Mouse (Mus musculus): ENCODE results near the gene Smad6. TPM values are rescaled to one million over a fixed set of nuclear protein-coding genes. Genes with fewer than 3 reads are reported as not detected.

The Smad6 gene
- polyA plus RNA-seq, 1 experiment from 2014 or later, result 10.8 TPM

DNA sequence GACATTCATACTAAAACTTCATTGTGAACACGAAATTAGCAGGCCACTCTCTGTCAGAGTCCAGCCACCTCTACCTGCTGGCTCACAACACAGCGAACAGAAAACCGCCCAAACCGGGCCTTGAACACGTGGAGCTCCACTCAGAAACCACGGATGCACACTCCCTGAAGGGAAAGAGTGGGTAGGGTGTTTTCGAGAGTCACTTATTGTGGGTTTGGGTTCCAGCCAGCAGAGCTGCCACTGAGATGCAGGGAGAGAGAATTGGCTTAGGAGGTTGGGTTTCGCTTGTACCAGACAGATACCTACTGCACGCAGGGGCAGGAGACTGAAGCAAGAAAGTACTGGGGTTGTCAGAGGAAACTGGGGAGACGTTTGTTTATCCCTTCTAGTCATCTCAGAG, 52.4 kb downstream of the Smad6 start:
- no peak overlapping the region for H3K9ac ChIP-seq
- WGBS, result 80% methylated on average over 10 of the region's 10 CpGs
- H3K4me2 ChIP-seq, result no peak overlapping the region
- peak overlapping the region; percentile 72; the same call in 1 of the 2 replicates for H3K27ac ChIP-seq
- no peaks in the 10 kb centered on the region for H3K9me3 ChIP-seq
- peaks cover 70% of the 10 kb centered on the region for H3K4me1 ChIP-seq
- H3K4me3 ChIP-seq (replicated peaks), result no peak overlapping the region
- H3K36me3 ChIP-seq, result no peaks in the 10 kb centered on the region
- ATAC-seq (ENCODE audit: insufficient read depth, low FRiP score, low read depth), result no peak
- no peaks in the 10 kb centered on the region for H3K27me3 ChIP-seq (replicated peaks)

DNA sequence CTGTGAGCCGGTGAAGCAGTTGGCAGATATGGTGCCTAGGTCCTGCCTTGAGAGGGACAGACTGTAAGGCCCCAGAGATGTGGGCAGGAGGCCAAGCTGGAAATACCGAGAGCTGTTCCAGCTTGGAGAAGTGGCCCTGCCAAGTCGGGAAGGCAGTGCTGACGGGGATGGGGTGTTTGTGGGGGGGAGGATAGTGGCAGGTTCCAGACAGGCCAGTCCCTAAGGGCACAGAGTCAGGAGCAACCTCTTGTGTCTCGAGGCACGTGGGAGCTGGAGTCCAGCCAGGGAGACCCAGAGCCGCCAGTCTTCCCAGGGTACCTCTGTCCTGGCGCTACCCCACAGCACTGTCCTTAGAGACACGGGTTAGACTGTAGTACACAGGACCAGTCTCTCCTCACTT, 53.3 kb downstream of the Smad6 start:
- no peaks in the 10 kb centered on the region for H3K27me3 ChIP-seq (replicated peaks)
- peak; percentile 40; the same call in 1 of the 2 replicates for ATAC-seq (ENCODE audit: insufficient read depth, low FRiP score, low read depth)
- 44% methylated on average over 9 of the region's 9 CpGs for WGBS
- no peak overlapping the region for H3K9ac ChIP-seq
- no peak overlapping the region; the same call in 1 of the 2 replicates for H3K4me2 ChIP-seq
- H3K27ac ChIP-seq, result peak overlapping the region; percentile 91
- H3K4me1 ChIP-seq, result peaks cover 70% of the 10 kb centered on the region
- H3K36me3 ChIP-seq, result no peaks in the 10 kb centered on the region
- H3K4me3 ChIP-seq (replicated peaks), result no peak overlapping the region
- no peaks in the 10 kb centered on the region for H3K9me3 ChIP-seq

DNA sequence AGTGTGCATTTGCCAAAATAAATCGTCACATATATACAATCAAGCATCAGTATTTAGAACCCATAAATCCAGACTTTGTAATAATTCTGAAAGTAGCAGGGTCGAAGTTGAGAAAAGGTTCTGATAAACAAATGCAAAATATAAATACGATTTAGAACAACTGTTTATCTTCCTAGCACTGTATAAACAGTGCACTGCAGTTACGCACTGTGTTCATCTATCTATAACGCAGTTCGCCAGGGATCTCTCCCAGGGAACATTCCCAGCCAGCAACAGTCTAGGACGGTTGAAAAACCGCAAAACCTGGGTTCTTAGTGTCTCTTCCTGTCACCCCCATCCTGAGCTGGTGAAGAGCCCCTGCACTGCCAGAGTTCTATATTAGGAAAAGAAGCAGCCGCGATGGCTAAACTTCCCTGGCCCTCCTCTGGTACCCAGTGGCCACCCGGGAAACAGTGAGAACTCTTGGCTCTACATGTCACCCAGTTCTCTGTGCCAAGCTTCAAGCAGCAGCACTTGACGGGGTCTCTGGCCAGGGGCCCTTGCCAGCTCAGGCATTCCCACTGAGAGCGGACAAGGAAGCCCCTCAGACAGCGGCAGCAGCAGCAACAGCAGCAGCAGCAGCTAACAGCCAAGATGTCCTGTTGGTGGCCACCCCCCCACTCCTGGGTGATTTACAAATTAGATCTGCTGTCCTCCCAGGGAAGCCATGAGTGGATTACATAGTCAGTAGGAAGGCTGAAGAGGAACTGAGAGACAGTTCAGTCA, 54.3 kb downstream of the Smad6 start:
- H3K27ac ChIP-seq, result peak overlapping the region; percentile 91
- H3K4me2 ChIP-seq, result no peak overlapping the region
- 37% methylated on average over 14 of the region's 14 CpGs for WGBS
- H3K9me3 ChIP-seq, result no peaks in the 10 kb centered on the region
- H3K4me3 ChIP-seq (replicated peaks), result no peak overlapping the region
- H3K27me3 ChIP-seq (replicated peaks), result no peaks in the 10 kb centered on the region
- H3K9ac ChIP-seq, result no peak overlapping the region
- H3K36me3 ChIP-seq, result no peaks in the 10 kb centered on the region
- ATAC-seq (ENCODE audit: insufficient read depth, low FRiP score, low read depth), result no peak
- H3K4me1 ChIP-seq, result peaks cover 72% of the 10 kb centered on the region

DNA sequence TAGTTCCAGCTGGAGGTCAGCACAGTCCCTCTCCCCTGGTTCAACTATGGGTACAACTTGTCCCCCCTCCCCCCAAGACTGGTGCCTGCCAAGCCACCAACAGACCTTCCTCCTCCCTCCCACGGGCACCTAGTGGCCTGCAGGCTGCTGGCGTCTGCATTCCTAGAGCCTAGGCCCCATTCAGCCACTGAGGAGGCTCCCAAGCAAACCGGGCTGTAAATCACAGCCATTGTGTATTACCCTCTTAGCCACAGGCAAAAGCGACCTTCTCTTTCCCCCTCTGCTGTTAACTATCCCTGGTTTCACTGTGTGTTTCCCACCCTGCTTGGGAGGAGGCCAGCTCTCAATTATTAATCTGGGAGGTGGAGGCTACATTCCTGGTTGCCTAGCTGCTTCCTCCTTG, 56.3 kb downstream of the Smad6 start:
- Histone ChIP-seq H3K27ac (peak overlapping the region; percentile 62; the same call in 1 of the 2 replicates), H3K4me1 (peaks cover 74% of the 10 kb centered on the region), H3K4me2 (peak overlapping the region; percentile 3; the same call in 1 of the 2 replicates), H3K36me3 (no peaks in the 10 kb centered on the region), H3K4me3 (replicated peaks) (no peak overlapping the region), H3K9me3 (no peaks in the 10 kb centered on the region), H3K9ac (no peak overlapping the region), H3K27me3 (replicated peaks) (no peaks in the 10 kb centered on the region)
- 19% methylated on average over 4 of the region's 4 CpGs for WGBS
- ATAC-seq (ENCODE audit: insufficient read depth, low FRiP score, low read depth), result no peak

DNA sequence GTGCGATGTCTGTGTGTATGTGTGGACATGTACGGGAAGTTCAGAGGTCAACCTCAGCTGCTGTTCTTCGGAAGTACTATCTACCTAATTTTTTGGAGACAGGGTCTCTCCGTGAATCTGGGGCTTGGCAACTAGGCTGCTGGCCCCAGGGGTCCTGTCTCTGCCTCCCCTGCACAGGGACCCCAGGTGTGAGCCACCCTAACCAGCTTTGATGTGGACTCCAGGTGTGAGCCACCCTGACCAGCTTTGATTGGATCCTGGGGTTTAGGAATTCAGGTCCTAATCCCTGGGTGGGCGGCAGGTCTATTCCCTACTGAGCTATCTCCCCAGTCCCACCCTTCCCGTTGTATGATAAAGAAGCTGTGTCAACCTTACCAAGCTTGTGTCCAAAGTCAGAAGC, 60.0 kb downstream of the Smad6 start:
- Histone ChIP-seq H3K27ac (no peak overlapping the region), H3K9me3 (no peaks in the 10 kb centered on the region), H3K4me2 (no peak overlapping the region), H3K4me1 (peaks cover 79% of the 10 kb centered on the region), H3K4me3 (replicated peaks) (no peak overlapping the region), H3K27me3 (replicated peaks) (no peaks in the 10 kb centered on the region), H3K9ac (no peak overlapping the region), H3K36me3 (no peaks in the 10 kb centered on the region)
- WGBS, result 72% methylated on average over 6 of the region's 6 CpGs
- ATAC-seq (ENCODE audit: insufficient read depth, low FRiP score, low read depth), result no peak

DNA sequence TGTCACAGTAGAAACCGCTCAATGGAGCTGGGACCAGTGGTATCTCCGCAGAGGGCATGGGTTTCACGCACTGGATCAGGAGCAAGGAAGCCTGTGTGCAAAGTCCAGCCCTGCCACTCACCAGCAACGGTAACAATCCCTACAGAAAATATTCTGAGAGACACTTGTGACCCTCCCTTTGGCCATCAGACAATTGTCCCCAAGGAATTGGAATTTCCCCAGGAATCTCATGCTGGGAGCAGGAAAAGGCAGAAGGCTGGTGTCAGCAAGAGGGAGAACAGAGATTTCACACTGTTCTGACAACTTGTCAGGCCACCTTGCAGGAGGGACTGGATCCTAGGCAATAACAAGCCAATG, 61.1 kb downstream of the Smad6 start:
- ATAC-seq (ENCODE audit: insufficient read depth, low FRiP score, low read depth), result no peak
- Histone ChIP-seq H3K9ac (no peak overlapping the region), H3K27ac (peak overlapping the region; percentile 92), H3K36me3 (no peaks in the 10 kb centered on the region), H3K9me3 (no peaks in the 10 kb centered on the region), H3K4me2 (peak overlapping the region; percentile 40; the same call in 1 of the 2 replicates), H3K4me3 (replicated peaks) (no peak overlapping the region), H3K4me1 (peaks cover 79% of the 10 kb centered on the region), H3K27me3 (replicated peaks) (no peaks in the 10 kb centered on the region)
- WGBS, result 29% methylated on average over 4 of the region's 4 CpGs

DNA sequence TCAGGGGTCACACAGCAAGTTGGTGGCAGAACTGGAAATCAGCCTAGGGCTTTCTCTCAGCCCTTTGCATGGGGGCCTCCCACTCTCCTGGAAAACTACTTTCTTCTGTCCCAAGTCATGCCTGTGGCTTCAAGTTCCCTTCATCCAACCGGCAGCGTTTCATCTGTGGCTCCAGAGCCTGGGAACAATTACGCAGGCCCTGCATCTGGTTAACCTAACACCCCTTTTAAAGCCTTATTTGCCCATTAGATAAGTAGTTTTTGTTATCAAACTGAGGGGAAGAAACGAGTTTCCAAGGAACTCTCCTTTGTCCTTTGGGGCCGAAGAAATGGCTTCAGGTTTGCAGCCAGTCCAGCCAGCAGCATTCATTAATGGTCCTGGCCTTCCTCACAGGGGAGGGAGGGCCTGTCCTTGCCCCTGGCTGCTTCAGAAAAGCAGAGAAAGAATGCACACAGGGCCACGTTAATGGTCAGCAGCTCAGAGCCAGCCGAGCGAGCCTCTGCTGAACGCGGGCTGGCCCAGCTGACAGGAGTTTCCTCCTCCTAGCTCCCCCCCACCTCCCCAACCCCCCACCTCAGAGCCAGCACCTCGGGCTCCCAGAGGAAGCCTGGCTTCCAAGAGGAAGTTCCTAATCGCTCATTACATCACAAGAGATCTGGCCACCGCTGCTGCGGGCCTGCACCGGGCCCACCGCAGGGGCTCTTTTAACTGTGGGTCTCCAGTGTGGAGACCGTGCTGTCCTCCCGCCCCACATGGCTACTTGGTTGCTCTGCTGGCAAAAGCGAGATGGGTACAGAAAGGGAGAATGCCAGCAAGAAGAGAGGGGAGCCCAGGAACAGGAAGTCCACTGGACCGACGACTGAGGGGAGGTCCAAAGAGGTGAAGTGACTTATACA, 61.7 kb downstream of the Smad6 start:
- no peaks in the 10 kb centered on the region for H3K9me3 ChIP-seq
- ATAC-seq (ENCODE audit: insufficient read depth, low FRiP score, low read depth), result peak; percentile 20
- no peaks in the 10 kb centered on the region for H3K36me3 ChIP-seq
- H3K4me2 ChIP-seq, result peak overlapping the region; percentile 40
- peak overlapping the region; percentile 92 for H3K27ac ChIP-seq
- WGBS, result 8% methylated on average over 21 of the region's 21 CpGs
- no peak overlapping the region for H3K4me3 ChIP-seq (replicated peaks)
- no peaks in the 10 kb centered on the region for H3K27me3 ChIP-seq (replicated peaks)
- peaks cover 73% of the 10 kb centered on the region for H3K4me1 ChIP-seq
- no peak overlapping the region for H3K9ac ChIP-seq

DNA sequence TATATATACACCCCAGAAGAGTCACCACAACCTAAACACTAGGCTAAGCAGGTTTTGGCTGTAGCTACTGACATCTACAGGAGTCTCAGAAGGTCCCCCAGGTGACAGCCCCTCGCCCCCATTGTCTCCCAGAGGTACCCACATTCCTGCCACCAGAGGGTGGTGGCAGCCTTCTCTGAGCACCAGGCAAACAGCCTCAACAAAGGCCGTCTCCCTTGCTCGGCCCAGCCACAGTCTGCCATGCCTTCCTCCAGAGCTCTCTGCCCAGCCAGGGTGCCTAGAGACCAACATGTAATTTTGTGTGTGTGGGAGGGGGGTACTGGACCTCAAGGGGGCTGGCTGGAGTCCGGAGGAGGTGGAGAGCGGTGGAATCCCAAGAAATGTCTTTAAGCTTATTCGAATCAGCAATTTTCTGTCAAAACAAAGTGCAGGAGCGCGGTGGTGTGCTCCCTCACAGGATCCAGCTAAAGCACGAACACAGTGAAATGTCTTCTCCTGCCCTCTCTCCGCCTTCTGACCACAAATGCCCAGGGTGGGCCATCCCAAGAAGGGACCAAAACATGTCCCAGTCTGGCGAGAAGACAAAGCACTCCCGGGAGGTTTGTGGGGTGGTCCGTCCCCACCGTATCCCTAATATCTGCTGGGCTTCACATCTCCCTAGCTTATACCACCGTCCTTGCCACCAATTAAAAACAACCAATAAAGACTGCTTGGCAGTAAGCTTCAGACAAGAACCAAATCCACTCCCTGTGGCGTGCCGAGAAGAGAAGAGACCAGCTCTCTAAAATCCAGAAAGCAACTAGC, 62.5 kb downstream of the Smad6 start:
- Histone ChIP-seq H3K4me2 (peak overlapping the region; percentile 40), H3K27me3 (replicated peaks) (no peaks in the 10 kb centered on the region), H3K9me3 (no peaks in the 10 kb centered on the region), H3K4me1 (peaks cover 67% of the 10 kb centered on the region), H3K36me3 (no peaks in the 10 kb centered on the region), H3K9ac (no peak overlapping the region), H3K4me3 (replicated peaks) (no peak overlapping the region), H3K27ac (peak overlapping the region; percentile 92)
- ATAC-seq (ENCODE audit: insufficient read depth, low FRiP score, low read depth), result 0 out of 2 replicates have a peak, but pooled peaks have one; percentile 32
- 30% methylated on average over 17 of the region's 17 CpGs for WGBS

DNA sequence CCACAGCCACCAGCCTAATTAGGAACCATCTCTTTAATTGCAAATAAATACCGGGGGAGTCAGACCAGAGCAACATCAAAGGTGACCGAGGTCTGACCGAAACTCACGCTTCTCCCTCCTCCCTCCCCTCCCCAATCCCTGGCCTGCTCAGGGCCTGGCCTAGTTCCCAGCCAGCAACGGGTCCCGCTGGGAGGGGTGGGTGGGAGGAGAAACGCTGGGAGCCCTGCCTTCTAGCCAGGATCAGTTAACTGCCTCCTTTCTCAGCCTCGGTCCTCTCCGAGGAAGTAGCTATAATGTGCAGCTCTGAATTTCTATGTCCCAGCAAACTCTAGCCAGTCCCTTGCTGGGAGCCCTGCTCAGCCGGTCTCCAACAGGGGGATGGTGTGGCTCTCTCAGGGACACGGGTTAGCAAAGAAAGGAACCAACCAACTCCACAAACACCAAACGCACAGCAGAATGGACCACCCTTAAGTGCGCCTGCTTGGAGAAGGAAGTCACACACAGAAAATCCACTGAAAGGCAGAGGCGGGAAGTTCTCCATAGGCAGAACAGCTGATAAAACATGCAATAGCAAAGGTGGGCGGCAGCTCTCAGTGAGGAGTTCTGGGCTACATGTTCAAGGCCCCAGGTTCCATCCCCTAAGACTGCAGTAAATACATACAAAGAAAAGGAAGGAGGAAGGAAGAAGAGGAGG, 63.4 kb downstream of the Smad6 start:
- H3K9me3 ChIP-seq, result no peaks in the 10 kb centered on the region
- H3K4me2 ChIP-seq, result peak overlapping the region; percentile 40
- H3K27me3 ChIP-seq (replicated peaks), result no peaks in the 10 kb centered on the region
- H3K36me3 ChIP-seq, result peaks cover 8% of the 10 kb centered on the region; the same call in 1 of the 2 replicates
- no peak overlapping the region for H3K4me3 ChIP-seq (replicated peaks)
- H3K27ac ChIP-seq, result peak overlapping the region; percentile 92
- WGBS, result 12% methylated on average over 15 of the region's 15 CpGs
- no peak overlapping the region for H3K9ac ChIP-seq
- ATAC-seq (ENCODE audit: insufficient read depth, low FRiP score, low read depth), result peak; percentile 67
- H3K4me1 ChIP-seq, result peaks cover 58% of the 10 kb centered on the region

DNA sequence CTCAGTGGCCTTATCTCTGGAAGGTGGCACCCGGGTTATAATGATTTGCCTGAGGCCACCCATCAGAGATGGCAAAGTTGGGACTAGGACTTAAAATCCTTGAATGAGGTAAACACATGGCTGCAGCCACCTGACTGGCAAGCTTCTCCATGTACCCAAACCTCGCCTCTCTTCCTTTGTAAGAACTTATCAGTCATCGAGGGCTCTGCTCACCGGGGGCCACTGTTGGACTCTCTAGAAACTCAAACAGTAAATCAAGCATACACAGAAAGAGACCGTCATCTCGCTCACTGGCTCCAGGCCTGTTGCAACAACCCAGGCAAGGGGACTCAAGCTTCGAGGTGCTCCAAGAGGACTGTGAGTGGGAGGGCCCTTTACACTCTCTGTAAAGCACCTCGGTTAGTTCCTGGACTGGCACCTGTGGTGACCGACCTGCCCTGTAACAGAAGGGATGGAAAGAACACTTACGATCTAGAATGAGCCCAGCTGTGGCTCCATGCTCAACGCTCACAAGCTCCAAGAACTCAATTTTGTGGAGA, 64.1 kb downstream of the Smad6 start:
- no peaks in the 10 kb centered on the region for H3K27me3 ChIP-seq (replicated peaks)
- no peaks in the 10 kb centered on the region for H3K9me3 ChIP-seq
- H3K27ac ChIP-seq, result peak overlapping the region; percentile 92
- no peak overlapping the region for H3K9ac ChIP-seq
- ATAC-seq (ENCODE audit: insufficient read depth, low FRiP score, low read depth), result no peak; the same call in 1 of the 2 replicates
- WGBS, result 51% methylated on average over 11 of the region's 11 CpGs
- H3K36me3 ChIP-seq, result peaks cover 10% of the 10 kb centered on the region; the same call in 1 of the 2 replicates
- no peak overlapping the region for H3K4me3 ChIP-seq (replicated peaks)
- peaks cover 52% of the 10 kb centered on the region for H3K4me1 ChIP-seq
- peak overlapping the region; percentile 40; the same call in 1 of the 2 replicates for H3K4me2 ChIP-seq

DNA sequence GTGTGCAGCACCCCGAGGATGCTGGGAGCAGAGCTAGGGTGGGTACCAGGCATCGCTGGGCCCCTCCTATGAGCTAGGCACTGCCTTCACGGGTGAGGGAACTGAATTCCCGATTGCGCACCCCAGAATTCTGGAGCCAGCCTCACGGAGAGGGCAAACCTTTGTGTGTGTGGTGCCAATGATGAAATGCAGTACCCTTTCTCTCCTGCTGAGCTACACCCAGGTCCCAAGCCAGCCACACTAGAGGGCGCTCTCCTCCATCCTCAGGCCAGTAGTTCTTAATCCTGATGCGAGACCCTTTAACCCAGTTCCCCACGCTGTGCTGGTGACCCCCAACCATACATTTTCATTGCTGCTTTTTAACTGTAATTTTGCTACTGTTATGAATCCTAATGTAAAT, 65.8 kb downstream of the Smad6 start:
- Histone ChIP-seq H3K4me3 (replicated peaks) (no peak overlapping the region), H3K4me2 (no peak overlapping the region), H3K4me1 (peaks cover 48% of the 10 kb centered on the region), H3K36me3 (peaks cover 17% of the 10 kb centered on the region; the same call in 1 of the 2 replicates), H3K9ac (no peak overlapping the region), H3K27me3 (replicated peaks) (no peaks in the 10 kb centered on the region), H3K9me3 (no peaks in the 10 kb centered on the region), H3K27ac (no peak overlapping the region)
- 30% methylated on average over 9 of the region's 9 CpGs for WGBS
- ATAC-seq (ENCODE audit: insufficient read depth, low FRiP score, low read depth), result no peak
